Mouse (Mus musculus) CH12F3 (cell line): ENCODE measurements around the gene Nob1.

Experiments
- in situ Hi-C: fragments of 300-500 bp; cut with MboI; formaldehyde crosslinking; loops from 2 replicates; pipeline ENCODE4 v1.14.3; 2020; ENCODE audit warnings: low sequenced_read_pairs

The Nob1 gene

DNA sequence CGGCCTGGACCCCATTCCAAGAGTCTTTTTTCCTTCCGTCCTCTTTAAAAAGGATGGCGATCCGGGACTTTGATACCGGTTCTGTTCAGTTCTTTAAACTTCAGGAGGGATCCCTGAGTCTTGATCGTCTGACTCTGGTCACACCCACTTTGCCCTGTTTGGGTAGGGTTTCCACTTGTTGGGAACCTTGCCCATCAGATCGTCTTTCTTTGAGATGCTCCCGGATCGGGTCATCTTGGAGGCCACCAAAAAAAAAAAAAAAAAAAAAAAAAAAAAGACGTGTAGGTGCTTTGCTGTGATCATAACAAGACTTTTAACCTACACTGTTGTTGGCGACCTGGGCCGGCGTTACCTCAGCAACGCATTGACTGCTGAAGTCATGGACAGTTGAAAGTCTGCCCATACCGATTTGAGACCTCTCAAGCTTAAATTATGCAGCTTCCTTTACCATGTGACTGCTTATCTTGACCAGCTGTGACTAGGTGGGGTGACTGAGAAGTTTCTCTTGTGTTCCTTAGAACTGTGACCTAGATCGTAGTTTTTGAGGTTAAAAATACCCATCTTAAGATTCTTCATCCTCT lies 12.1 kb upstream of the Nob1 start:
- in situ Hi-C loops, result no loop called here

DNA sequence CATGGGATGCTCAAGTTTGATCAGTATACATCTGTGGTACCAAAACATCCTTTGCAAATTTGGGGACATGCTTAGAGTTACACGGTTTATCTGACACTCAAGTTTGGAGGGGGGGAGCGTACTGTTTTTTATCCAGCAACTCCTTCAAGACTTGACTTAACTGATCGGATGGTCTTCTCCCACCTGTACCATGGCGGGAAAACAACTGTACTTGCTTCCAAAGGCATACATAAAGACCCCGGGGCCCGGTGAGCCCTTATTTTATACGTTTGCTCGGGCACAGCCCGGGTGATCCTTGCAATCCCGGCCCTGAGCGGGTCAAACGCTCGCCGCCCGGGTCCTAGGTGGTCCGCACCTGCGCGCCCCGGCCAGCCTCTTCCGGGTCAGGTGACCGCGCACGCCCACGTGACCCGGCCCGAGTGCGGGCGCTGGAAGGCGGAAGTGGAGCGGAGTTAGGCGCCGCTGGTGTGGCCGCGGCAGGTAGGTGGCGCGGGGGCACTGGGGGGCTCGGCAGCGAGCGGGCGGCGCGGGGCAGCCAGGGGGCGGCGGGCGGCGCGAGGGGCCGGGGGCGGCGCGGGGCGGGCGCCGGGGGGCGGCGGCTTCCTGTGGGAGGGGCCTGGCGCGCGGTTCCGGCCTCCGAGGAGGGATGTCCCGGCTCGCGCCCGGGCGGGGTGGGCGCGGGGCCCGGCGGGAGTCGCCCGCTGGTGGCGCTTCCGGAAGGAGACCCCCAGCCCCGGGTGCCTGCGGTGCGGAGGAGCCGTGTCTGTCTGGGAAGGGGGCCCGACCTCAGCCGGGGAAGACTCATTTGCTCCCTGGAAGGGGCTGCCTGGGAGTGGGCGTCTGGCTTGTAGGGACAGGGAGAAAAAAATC lies 11.3 kb upstream of the Nob1 start, which contains the start of gene Wwp2:
Wwp2 (plus strand) TSS at position 404 of the 870 bp plus-strand sequence.
- in situ Hi-C loops, result no loop called here

DNA sequence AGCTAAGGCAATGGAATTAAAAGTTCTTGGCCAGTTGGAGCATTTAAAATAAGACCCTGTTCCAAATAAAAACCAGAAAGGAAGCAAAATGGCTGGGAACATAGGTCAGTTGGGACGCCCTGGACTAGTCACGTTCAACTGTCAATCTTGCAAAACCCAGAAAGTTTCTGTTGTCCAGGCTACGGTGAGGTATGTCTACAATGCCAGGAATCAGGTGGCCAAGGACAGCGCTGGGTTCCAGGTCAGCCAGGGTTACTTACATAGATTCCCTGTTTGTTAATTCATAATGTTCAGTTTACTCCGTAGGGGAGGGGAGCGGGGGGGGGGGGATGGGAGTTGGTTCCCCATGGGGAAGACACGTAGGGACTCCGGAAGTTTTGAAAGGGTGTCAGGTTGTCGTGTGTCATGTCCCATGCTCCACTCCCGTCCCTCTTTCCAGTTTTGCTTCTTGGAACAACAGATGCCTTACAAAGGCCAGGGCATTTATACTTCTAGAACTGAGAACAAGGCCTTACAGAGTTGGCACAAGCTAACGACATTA lies 10.6 kb upstream of the Nob1 start:
- in situ Hi-C loops, result no loop called here

DNA sequence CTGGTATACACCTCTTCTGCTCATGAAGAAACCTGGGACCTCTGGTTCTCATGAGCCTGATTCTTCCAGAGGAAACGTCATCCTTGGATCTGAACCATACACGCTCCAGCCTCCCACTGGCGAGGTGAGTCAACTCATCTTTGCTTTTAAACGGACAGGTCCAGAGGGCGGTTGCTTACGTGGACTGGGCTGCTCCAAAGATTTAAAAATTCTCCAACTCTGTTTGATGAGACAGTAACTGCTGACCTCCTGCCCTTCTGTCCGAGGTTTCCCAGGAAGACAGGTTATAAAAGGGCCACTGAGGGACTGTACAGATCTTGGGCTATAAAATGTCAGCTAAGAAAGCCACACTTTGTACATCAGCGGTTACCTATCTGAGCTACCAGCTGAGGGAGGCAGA lies 6.0 kb upstream of the Nob1 start:
- in situ Hi-C loops, result no loop called here

DNA sequence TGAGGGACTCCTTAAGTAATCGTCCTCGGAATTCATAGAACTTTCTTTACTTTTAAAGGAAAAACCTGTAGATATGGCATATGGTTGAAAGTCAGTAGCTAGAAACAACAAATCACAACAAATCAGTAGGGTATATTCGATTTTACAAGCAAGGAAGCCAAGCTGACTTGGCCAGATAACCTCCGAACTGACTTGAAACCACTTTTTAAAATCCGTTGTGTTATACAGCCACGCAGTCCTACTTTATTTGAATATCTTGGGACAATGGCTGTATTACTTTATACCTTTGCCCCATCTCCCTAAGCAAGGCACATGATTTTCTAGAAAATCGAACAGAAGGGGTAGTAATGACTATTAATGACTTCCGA lies 363 bp upstream of the Nob1 start:
- in situ Hi-C loops, result no loop called here

DNA sequence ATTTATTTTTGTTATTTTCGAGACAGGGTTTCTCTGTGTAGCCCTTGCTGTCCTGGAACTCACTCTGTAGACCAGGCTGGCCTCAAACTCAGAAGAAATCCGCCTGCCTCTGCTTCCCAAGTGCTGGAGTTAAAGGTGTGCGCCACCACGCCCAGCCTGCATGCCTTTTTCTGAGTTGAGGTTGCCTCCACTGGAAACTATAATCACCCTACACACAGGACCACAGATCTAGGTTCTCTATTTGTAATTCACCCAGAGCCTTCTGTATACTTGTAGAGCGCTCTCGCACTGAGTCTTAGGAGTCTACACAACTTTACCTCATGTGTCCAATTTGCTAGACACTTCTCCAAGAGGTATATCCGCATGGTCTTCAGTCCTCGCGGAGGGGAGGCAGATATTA lies 675 bp downstream of the Nob1 start:
- in situ Hi-C loops, result no loop called here

DNA sequence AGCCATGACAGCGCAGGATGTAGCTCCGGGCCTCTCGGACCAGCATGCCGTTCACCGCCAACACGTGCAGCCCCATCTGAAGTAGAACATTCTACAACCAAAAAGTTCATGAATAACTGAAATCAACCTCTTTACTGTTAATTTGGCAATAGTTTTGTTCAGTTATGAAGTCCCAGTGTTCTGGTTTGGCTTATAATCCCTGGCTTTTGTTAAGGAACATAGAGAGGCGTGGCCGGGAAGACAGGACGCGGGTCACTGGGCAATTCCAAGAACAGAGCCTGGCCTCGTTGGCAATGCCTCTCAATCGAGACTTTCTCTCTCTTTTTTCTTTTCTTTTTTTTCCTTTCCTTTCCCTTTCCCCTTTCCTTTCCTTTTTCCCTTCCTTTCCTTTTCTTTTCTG lies 7.8 kb downstream of the Nob1 start:
- in situ Hi-C loops, result no loop called here

DNA sequence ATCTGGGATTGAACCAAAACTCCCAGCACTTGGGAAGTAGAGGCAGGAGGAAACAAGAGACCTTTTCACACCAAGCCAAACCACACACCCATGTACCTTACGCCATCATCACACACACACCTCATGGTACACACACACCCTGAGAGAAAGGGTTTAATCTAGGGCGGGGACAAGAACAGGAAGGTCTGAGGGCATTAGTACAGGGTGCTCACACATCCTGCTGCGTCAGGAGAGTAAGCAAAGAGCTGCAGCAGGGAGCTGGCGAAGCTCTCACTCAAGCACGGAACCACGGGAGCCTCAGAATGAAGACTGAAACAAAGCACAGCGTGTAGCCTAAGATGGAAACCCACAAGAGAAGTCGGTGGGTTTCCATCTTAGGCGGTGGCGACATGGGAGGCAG lies 11.0 kb downstream of the Nob1 start:
- in situ Hi-C loops, result no loop called here

DNA sequence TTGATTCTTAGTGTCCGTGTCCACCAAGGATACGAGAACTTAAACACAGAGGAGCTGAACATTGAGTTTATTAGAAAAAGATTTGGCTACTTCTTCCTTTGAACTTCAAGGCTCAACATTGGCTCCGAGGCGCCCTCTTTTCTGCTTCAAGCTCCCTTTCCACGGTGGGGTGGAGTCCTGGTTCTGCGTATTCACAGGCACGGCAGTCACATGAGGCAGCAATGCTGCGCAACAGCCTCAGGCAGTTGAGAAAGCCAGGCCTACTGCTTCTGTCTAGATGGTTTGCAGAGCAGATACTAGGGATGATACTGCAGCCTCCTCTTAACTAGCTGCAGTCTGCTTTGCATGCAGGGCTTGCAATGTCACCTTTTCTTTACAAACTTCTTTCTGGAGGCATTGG lies 12.3 kb downstream of the Nob1 start:
- in situ Hi-C loops, result no loop called here

DNA sequence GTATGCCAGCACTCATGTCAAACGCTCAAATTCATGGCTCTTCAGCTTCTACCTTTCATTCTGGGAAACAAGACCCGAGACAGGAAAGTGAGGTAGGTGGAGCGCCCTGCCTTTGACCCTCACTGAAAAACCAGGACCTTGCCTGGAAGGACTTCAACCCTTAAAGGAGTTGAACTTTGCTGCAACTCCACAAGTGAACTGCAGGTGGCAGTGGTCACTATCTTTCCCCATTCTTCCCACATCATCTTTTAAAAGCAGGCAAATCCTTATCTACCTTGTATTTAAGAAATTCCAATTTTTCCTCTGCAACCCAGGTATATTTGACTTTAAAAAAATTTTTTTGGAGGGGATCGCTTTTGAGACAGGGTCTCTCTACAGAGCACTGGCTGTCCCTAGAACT lies 13.5 kb downstream of the Nob1 start:
- in situ Hi-C loops, result no loop called here

DNA sequence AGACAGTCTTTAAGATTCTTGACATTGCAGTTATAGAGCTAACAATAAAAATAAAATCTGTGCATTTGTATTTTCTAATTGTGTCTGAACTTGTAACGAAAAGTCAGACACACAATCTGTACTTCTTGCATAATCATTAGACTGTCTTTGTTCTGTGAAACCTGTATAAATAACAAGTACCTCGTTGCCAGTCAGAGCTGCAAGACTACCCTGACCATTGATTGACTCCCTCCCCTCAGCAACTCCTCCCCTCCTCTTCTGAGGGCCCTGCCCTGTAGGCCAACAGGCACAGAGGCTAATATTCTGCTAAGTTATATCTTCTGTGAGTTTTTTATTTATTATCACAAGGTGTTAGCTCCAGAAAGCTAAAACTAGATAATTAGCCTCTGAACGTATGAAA lies 18.9 kb downstream of the Nob1 start:
- in situ Hi-C loops, result no loop called here

DNA sequence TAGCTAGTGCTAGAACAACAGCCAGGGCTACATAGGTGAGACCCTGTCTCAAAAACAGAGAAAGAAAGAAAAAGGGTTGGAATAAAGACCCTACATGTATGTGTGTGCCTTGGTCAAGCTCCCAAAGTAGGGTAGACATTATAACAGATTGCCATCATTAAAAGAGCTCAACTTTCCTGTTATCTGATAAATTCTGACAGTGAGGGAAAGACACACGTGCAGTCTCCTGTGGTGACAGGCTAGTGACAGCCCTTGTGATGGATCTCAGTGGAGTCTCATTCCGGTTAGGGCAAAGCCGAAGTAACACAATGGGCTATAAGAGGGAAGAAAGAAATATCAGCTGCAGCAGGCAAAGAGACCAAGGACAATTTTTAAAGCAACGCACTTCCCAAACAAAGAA lies 20.8 kb downstream of the Nob1 start:
- in situ Hi-C loops, result no loop called here

DNA sequence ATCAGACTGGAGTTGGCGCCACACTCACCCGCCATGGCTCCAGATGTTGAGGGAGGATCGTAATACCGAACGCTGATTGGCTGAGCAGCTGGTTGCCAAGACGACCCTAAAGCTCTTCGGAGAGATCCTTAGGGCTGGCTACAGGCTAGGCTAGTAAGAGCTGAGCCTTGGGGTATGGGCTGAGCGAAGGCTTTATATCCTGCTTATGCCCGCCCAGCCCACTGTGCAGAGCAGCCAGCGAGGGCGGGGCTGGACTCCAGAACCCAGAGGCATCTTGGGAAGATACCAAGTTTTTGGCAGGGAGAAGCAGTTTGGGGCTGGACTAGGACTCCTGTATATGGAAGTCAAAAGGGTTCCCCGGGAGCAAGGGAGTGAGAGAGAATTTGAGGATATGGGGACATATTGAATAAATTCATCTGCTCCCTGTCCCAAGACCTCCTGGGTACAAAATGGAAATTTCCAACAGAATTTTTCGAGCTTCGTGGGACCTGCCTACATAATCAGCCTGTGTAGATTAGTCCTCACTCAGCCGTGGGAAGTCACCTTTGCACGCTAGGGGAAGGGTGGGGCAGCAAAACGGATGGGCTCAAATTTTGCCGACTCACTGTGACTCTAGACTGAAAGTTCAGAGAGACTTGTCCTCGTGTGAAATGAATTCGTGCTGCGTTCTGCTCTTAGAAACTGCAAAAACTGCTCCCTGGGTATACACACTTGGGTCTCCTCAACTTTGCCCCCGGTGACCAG lies 21.6 kb downstream of the Nob1 start, which contains the start of gene Nqo1:
Nqo1 (minus strand) TSS at position 169 of the 744 bp plus-strand sequence.
- in situ Hi-C loops, result no loop called here

DNA sequence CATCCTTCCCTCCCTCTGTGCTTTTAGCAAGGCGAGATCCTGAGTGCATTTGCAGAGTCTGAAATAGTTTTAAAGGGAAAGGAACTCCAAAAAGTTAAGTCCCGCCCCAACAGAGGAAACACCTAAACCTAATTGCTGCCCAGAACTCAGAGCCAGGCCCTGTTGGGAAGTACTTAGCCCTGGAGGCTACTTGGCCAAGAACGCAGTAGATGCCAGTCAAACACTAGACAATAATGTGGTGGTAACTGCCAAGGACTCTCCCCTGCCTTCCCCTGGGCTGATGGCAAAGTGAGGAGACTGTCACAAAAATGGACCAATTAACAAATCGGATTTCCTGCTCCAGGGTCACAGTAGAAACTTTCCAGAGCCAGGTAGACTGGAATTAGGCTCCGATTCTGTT lies 23.0 kb downstream of the Nob1 start:
- in situ Hi-C loops, result no loop called here

DNA sequence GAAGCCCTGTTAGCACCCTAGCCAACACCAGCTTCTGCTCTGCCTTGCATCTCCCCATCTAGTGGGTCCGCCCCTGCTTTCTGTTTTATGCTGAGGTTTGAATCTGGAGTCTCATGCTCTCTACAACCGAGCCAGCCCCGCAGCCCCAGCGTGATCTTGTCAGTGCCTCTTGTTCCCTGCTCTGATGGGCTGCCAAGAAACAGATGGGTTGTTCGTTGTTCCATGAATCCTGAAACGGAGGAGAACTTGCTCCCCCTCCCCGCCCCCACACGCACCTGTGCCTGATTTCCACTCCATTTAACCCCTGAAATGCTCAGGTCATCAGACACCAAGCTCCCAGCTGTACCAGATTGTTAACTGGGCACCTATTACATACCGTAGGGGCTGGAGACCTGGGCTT lies 25.4 kb downstream of the Nob1 start:
- in situ Hi-C loops, result no loop called here

DNA sequence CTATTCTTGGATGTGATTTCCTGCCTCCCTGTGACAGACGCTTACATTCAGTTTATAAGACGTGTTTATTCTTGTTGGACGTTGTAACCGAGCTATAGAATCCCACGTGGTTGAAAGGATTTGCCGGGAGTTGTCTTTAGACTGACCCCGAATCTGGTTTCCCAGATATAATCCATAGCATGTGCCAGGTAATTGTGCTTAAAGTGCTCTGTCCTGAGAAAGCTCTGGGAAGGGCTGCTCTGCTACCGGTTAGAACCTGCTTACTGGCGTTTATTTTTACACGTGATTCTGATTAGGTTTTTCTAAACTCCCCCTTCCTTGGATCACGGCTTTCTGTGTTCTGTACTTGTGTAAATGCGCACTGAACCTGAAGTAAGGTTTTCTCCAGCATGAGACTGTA lies 27.2 kb downstream of the Nob1 start:
- in situ Hi-C loops, result no loop called here

DNA sequence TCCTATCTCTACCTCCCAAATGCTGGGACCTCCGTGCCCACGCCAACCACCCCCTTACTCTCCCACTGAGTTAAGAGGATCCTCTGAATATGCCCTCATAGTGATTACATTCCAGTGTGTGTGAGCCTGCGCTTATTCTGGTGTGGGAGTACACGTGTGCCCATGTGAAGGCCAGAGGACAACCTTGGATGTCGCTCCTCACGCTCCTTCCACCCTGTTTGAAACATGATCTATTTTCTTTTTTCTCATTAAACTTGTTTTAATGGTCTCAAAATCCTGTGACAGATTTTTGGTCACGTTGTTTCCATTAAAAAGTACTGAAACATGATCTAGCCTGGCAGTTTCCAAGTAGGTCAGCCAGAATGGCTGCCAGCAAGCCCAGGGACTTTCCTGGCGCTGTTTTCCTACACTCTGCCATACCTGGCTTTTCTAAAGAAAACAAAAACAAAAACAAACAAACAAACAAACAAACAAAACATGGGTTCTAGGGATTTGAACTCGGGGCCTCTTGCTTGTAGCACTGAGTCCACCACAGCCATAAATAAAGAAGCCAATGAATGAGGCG lies 28.7 kb downstream of the Nob1 start:
- in situ Hi-C loops, result no loop called here

DNA sequence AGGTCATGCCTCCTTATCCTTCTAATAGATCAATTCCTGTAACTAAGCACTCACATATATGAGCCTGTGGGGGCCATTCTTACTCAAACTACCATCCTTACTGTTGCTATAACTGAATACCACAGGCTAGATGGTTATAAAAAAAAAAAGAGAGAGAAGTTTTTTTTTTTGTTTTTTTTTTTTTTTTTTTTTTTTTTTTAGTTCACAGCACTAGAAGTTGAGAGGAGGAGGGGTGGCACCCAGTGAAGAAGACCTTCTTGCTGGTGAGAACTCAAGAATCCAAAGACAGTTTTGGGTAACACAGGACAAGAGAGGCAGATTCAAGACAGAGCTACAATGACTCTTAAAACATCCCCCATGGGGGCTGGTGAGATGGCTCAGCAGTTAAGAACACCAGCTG lies 29.5 kb downstream of the Nob1 start:
- in situ Hi-C loops, result no loop called here

DNA sequence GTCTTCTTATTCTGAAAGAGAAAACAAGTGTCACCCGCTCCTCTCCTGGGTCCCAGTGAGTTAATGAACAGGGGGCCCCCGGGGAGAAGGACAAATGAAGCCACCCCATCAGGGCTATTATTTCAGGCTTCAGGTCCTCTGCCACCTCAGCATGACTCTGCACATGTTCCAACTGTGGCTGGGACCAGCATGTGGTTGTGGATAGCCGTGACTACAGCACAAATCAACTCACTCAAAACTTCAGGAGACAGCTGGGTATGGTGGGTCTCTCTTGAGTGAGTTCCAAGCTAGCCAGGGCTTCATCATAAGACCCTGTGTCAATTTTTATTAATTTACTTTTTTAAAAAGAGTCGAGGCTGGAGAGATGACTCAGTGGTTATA lies 33.7 kb downstream of the Nob1 start:
- in situ Hi-C loops, result no loop called here

DNA sequence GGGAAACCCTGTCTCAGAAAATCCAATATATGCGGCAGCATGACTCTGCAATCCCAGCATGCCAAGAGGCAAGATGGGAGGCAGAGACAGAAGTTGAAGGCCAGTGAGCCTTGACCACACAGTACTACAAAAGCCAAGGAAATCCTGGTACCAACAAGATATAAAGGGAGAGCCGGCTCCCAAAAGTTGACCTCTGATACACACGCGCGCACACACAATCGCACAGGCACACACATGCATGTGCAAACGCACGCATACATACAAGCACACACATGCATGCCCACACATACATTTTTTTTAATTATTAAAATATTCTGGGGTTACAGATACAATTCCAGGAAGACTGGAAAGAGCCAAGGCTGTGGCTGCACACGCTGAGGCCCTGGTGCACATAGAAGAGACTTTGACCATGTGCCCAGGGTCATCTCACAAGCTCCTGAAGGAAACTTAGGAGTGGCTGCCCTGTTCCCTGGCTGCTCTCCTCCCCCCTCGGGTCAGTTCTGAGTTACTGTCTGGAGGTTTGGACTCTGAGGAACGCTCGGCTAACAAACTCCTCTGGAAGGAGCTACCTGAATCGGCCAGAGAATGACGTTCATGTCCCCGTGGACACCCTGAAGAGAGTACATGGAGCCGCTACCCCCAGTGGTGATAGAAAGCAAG lies 34.2 kb downstream of the Nob1 start:
- in situ Hi-C loops, result no loop called here

DNA sequence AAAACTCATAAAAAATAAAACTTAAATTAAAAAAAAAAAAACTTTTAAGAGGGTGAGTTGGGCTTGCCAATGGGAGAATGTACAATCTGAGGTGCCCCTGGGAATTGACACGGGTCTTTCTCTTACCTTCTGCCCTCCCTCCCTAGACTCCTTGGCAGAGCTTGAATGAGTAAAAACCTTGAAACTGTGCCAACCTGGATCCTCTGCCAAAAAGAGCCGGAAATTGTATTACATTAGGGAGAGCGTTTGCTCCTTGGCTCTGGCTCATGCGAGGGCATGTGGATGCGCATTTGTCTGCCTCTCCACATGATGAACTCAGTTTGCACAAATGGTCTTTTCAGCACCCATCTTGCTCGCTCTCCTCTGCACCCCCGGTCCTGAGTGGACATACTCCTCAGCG lies 35.3 kb downstream of the Nob1 start:
- in situ Hi-C loops, result no loop called here
